Mouse (Mus musculus) midbrain, postnatal 0 days (tissue): ENCODE results near the gene Polr1b. TPM values are rescaled to one million over a fixed set of nuclear protein-coding genes. Genes with fewer than 3 reads are reported as not detected.

Experiments used
- ATAC-seq: fragments of 200-750 bp; cut with Nextera tagmentation; 2 replicates; pipeline ENCODE4 v1.8.0; 2017; ENCODE audit warnings: moderate number of reproducible peaks, mild to moderate bottlenecking, moderate TSS enrichment, moderate library complexity; ENCODE audit not compliant: low FRiP score
- DNase-seq: peaks from one replicate; pipeline ENCODE4 v3.0.0-alpha.2; 2015; ENCODE audit warnings: low spot score
- H3K27ac ChIP-seq: fragments of 300-500 bp; sonication (generic); 2 replicates; pipeline ENCODE4 v1.5.1; 2014; ENCODE audit warnings: low read depth, mild to moderate bottlenecking, low read length, mixed read lengths
- H3K27me3 ChIP-seq: fragments of 300-500 bp; sonication (generic); 2 replicates; pipeline ENCODE4 v1.6.1; 2014; ENCODE audit warnings: low read length, control low read depth, mixed read lengths; ENCODE audit not compliant: insufficient read depth
- H3K36me3 ChIP-seq: fragments of 300-500 bp; sonication (generic); 2 replicates; pipeline ENCODE4 v1.6.1; 2014; ENCODE audit warnings: low read length, control low read depth, mixed read lengths; ENCODE audit not compliant: insufficient read depth
- H3K4me1 ChIP-seq: fragments of 300-500 bp; sonication (generic); 2 replicates; pipeline ENCODE4 v1.6.1; 2014; ENCODE audit warnings: mild to moderate bottlenecking, control low read depth, antibody characterized with exemption, low read length, mixed read lengths; ENCODE audit not compliant: insufficient read depth
- H3K4me2 ChIP-seq: fragments of 300-500 bp; sonication (generic); 2 replicates; pipeline ENCODE4 v1.6.1; 2014; ENCODE audit warnings: low read depth, mild to moderate bottlenecking, low read length, mixed read lengths; ENCODE audit not compliant: poor library complexity, severe bottlenecking
- H3K4me3 ChIP-seq: fragments of 300-500 bp; sonication (generic); 2 replicates; pipeline ENCODE4 v1.5.1; 2014; ENCODE audit warnings: low read depth, mild to moderate bottlenecking, low read length, moderate library complexity
- H3K9ac ChIP-seq: fragments of 300-500 bp; sonication (generic); replicated peaks from 2 replicates; pipeline ENCODE4 v1.6.1; 2014; ENCODE audit warnings: mild to moderate bottlenecking, low read length, moderate library complexity, mixed read lengths; ENCODE audit not compliant: poor library complexity, severe bottlenecking
- H3K9me3 ChIP-seq: fragments of 300-500 bp; sonication (generic); 2 replicates; pipeline ENCODE4 v1.6.1; 2016; ENCODE audit warnings: low read length, control low read depth
- CTCF ChIP-seq: IDR thresholded peaks from 2 replicates; pipeline ENCODE4 v1.5.1; 2016; ENCODE audit warnings: antibody characterized with exemption, mild to moderate bottlenecking
- WGBS: fragments of 180-500 bp; shearing (Covaris S2); extraction: QIAGEN DNeasy Blood & Tissue Kit; methylation state at CpG from one replicate; pipeline ENCODE4 v1.1.7; 2014; 5-methylcytosine and 5-hydroxymethylcytosine counted together
- polyA plus RNA-seq: library from polyadenylated mRNA; unstranded; fragments of >200 nt; fragmentation: Nextera tagmentation; extraction: Ambion mirVana; gene quantifications from 2 replicates; pipeline ENCODE4 v1.2.1, GENCODE M21; 2015
- total RNA-seq: library from RNA; depleted of rRNA; stranded (reverse); fragments of >200 nt; gene quantifications from 2 replicates; pipeline ENCODE4 v1.2.3, GENCODE M21; 2014

Gene Polr1b
- total and polyA plus RNA-seq, 2 experiments from 2014 or later: 10.4 to 23.1 TPM

DNA sequence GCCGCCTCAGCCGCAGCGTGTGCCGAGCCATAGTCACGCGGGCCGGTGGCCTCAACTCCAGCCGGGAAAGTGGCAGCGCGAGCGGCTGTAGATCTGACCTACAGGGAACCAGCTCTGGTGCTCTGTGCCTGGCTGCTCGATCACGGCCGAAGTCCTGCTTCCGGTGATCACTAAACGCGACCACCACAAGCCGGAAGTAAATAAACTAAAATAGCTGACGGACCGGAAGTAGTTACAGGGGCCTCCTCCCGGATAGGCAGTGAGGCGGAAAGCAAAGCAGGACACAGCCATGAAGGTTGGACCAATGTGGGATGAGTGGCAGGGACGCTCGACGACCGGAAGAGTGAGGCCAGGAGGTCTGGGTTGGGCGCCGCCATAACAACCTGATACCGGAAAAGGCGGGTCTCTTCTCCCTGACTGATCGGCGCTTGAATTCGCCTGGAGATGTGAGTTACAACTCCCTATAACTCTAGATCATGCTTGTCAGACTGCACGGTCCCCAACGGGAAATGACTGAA is 28.7 kb downstream of the Polr1b start, which contains the start of gene Chchd5:
Gene Chchd5, plus strand, starts transcription at position 289 of the 518 bp plus-strand sequence.
- ATAC-seq (peak; percentile 100), DNase-seq (peak; percentile 99)
- peak within 1 kb of the TSS; percentile 79 for H3K27ac ChIP-seq
- H3K36me3 ChIP-seq: peaks cover 29% of the 10 kb centered on the region
- 1% methylated on average over 35 of the region's 35 CpGs for WGBS
- peaks cover 5% of the 10 kb centered on the region; the same call in 1 of the 2 replicates for H3K9me3 ChIP-seq
- H3K4me3 ChIP-seq: peak within 1 kb of the TSS; percentile 49
- no peaks in the 10 kb centered on the region for H3K27me3 ChIP-seq
- H3K4me1 ChIP-seq: peaks cover 8% of the 10 kb centered on the region; the same call in 1 of the 2 replicates
- peak within 1 kb of the TSS; percentile 82 for H3K4me2 ChIP-seq
- TF ChIP-seq CTCF: no peak
- peak within 1 kb of the TSS; percentile 76 for H3K9ac ChIP-seq

DNA sequence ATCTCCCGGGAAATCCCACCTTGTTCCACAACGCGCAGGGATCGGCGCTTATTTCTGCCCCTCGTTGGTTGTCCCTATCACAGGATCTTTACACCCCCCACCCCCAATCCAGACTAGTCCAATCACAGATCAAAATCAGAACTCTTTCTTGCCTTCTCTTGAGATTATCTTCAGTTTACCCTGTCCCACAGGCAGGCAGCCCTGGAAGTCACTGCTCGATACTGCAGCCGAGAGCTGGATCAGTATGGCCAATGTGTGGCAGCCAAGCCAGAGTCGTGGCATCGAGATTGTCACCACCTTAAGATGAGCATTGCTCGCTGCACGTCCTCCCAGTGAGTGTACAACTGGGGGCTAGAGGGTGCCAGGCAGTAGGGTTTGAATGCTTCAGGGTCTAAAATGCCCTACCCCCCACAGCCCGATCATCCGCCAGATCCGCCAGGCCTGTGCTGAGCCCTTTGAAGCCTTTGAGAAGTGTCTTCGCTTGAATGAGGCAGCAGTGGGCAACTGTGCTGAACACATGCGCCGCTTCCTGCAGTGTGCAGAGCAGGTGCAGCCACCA is 29.3 kb downstream of the Polr1b start:
- no peak for DNase-seq
- 23% methylated on average over 18 of the region's 18 CpGs for WGBS

DNA sequence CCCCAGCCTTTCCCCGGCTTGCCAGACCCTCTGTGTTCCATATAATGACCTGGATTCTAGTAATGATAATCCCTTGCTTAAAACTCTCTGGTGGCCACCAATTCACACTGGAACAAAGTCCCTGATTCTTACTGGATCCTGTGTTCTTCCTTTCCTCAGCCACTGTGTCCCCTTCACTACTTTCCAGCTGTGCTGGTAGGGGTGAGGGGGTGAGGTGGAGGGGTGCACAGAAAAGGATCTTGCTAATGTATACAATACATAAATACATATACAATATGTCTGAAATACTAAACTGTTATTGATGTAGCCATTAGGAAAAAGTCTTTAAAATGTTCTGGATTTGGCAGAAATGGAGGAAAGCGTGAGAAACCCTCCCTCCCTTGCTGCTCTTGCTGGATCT is 30.0 kb downstream of the Polr1b start:
- Histone ChIP-seq H3K9ac (no peak overlapping the region), H3K27ac (peak overlapping the region; percentile 79; the same call in 1 of the 2 replicates), H3K4me1 (peaks cover 8% of the 10 kb centered on the region; the same call in 1 of the 2 replicates), H3K27me3 (no peaks in the 10 kb centered on the region), H3K4me3 (peak overlapping the region; percentile 49; the same call in 1 of the 2 replicates), H3K4me2 (peak overlapping the region; percentile 82; the same call in 1 of the 2 replicates), H3K36me3 (peaks cover 16% of the 10 kb centered on the region), H3K9me3 (peaks cover 5% of the 10 kb centered on the region; the same call in 1 of the 2 replicates)
- 98% methylated on average over 2 of the region's 2 CpGs for WGBS
- DNase-seq: no peak
- no peak for ATAC-seq
- no peak for TF ChIP-seq CTCF

More for the DNA sequence above, 29.3 kb downstream of the Polr1b start:
- Histone ChIP-seq H3K9me3 (peaks cover 5% of the 10 kb centered on the region; the same call in 1 of the 2 replicates), H3K4me2 (peak overlapping the region; percentile 82), H3K9ac (peak overlapping the region; percentile 65), H3K4me3 (peak overlapping the region; percentile 49), H3K4me1 (peaks cover 8% of the 10 kb centered on the region; the same call in 1 of the 2 replicates), H3K27ac (peak overlapping the region; percentile 79), H3K27me3 (no peaks in the 10 kb centered on the region), H3K36me3 (peaks cover 23% of the 10 kb centered on the region)
- peak; percentile 67 for ATAC-seq
- no peak for TF ChIP-seq CTCF

DNA sequence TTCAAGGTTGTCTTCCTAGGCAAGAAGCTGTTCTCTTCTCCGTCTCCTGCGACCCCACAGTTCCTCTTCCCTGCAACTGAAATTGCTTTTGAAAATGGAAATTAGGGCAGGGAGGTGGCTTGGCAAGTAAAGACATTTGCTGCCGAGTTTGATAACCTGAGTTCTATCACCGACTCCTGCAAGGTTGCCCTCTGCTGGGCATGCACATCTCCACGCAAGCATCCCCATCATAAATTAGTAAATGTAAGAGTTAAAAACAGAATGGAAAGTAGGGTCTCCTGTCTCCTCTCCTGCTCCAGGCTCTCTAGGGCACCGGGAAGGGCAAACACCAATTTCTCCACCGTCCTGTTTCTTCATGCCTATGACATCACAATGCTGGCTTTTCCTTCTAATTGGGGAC is 31.4 kb downstream of the Polr1b start:
- WGBS: 94% methylated on average over 7 of the region's 7 CpGs

DNA sequence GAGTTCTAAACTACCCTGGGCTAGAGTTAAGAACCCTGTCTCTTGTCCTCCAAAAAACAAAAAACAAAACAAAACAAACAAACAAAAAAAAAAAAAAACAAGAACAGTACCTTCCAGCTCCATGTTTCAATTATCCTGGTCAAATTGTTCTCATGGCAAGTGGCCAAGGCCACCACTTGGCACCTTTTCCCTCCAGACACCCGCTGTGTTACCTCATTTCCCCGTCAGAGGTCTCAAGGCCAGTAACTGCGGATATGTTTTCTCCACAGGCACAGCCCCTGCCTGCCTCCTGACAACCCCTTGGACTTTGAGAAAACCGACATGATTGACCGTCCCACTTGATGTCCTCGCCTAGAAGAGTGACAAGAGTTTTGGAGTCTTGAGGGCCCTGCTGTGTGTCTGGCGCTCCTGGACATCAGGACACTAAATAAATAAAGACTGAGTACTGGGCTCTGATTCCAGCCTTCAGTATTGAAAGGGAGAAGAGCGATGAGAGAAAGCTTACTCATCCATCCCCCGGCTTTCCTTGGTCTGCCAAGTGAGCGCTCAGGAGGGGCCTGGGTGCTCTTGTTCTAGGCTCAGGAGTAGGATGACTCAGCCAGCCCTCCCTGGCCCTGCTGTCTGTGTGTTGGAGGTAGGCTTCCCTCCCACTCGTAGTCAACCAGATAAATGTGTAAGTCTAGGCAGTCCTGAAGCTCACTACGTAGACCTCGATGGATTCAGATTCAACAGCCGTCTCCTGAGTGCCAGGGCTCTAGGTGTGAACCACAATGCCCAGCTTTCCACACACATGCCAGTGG is 32.4 kb downstream of the Polr1b start:
- TF ChIP-seq CTCF: no peak
- Histone ChIP-seq H3K27ac (no peak overlapping the region), H3K4me3 (no peak overlapping the region), H3K9ac (no peak overlapping the region), H3K4me1 (peaks cover 8% of the 10 kb centered on the region; the same call in 1 of the 2 replicates), H3K27me3 (no peaks in the 10 kb centered on the region), H3K36me3 (peaks cover 14% of the 10 kb centered on the region), H3K9me3 (peaks cover 5% of the 10 kb centered on the region; the same call in 1 of the 2 replicates), H3K4me2 (no peak overlapping the region)
- 97% methylated on average over 14 of the region's 14 CpGs for WGBS
- no peak for DNase-seq
- ATAC-seq: no peak

More for the DNA sequence above, 31.4 kb downstream of the Polr1b start:
- H3K27me3 ChIP-seq: no peaks in the 10 kb centered on the region
- no peak overlapping the region for H3K9ac ChIP-seq
- H3K9me3 ChIP-seq: peaks cover 5% of the 10 kb centered on the region; the same call in 1 of the 2 replicates
- no peak overlapping the region for H3K4me3 ChIP-seq
- no peak for ATAC-seq
- peaks cover 8% of the 10 kb centered on the region; the same call in 1 of the 2 replicates for H3K4me1 ChIP-seq
- H3K4me2 ChIP-seq: no peak overlapping the region
- no peak overlapping the region for H3K27ac ChIP-seq
- H3K36me3 ChIP-seq: peaks cover 14% of the 10 kb centered on the region
- DNase-seq: no peak
- TF ChIP-seq CTCF: no peak
